Mouse (Mus musculus) forebrain, postnatal 0 days (tissue): Measurements from ENCODE around the gene Tnfaip6. TPM values are rescaled to one million over a fixed set of nuclear protein-coding genes. Genes with fewer than 3 reads are reported as not detected.

Source experiments
- ATAC-seq: fragments of 200-750 bp; cut with Nextera tagmentation; 2 replicates; pipeline ENCODE4 v1.8.0; 2017; ENCODE audit warnings: mild to moderate bottlenecking, moderate library complexity
- DNase-seq: peaks from one replicate; pipeline ENCODE4 v3.0.0-alpha.2; 2015
- H3K27ac ChIP-seq: fragments of 300-500 bp; sonication (generic); 2 replicates; pipeline ENCODE4 v1.5.1; 2014; ENCODE audit warnings: low read depth, mild to moderate bottlenecking, antibody characterized with exemption, low read length, moderate library complexity, mixed read lengths
- H3K27me3 ChIP-seq: fragments of 300-500 bp; sonication (generic); 2 replicates; pipeline ENCODE4 v1.6.1; 2014; ENCODE audit warnings: mild to moderate bottlenecking, low read length, mixed read lengths; ENCODE audit not compliant: insufficient read depth
- H3K36me3 ChIP-seq: fragments of 300-500 bp; sonication (generic); 2 replicates; pipeline ENCODE4 v1.6.1; 2014; ENCODE audit warnings: mild to moderate bottlenecking, moderate library complexity; ENCODE audit not compliant: insufficient read depth
- H3K4me1 ChIP-seq: fragments of 300-500 bp; sonication (generic); 2 replicates; pipeline ENCODE4 v1.6.1; 2014; ENCODE audit warnings: antibody characterized with exemption; ENCODE audit not compliant: insufficient read depth
- H3K4me2 ChIP-seq: fragments of 300-500 bp; sonication (generic); 2 replicates; pipeline ENCODE4 v1.6.1; 2014; ENCODE audit warnings: low read depth, mild to moderate bottlenecking, moderate library complexity
- H3K4me3 ChIP-seq: fragments of 300-500 bp; sonication (generic); 2 replicates; pipeline ENCODE4 v1.5.1; 2014; ENCODE audit warnings: low read depth, low read length, mixed read lengths
- H3K9ac ChIP-seq: fragments of 300-500 bp; sonication (generic); 2 replicates; pipeline ENCODE4 v1.6.1; 2014; ENCODE audit warnings: mild to moderate bottlenecking
- H3K9me3 ChIP-seq: fragments of 300-500 bp; sonication (generic); 2 replicates; pipeline ENCODE4 v1.6.1; 2016; ENCODE audit warnings: low read length
- CTCF ChIP-seq: sonication (generic); IDR thresholded peaks from 2 replicates; pipeline ENCODE4 v1.5.1; 2016; ENCODE audit warnings: antibody characterized with exemption, control low read depth, low read depth
- WGBS: fragments of 180-500 bp; shearing (Covaris S2); extraction: QIAGEN DNeasy Blood & Tissue Kit; methylation state at CpG from one replicate; pipeline ENCODE4 v1.1.7; 2014; 5-methylcytosine and 5-hydroxymethylcytosine counted together
- polyA plus RNA-seq: library from polyadenylated mRNA; unstranded; fragments of >200 nt; fragmentation: Nextera tagmentation; extraction: Ambion mirVana; gene quantifications from 2 replicates; pipeline ENCODE4 v1.2.1, GENCODE M21; 2015
- total RNA-seq: library from RNA; depleted of rRNA; stranded (reverse); fragments of >200 nt; gene quantifications from 2 replicates; pipeline ENCODE4 v1.2.3, GENCODE M21; 2014

Gene Tnfaip6
- total and polyA plus RNA-seq, 2 experiments from 2014 or later = 5.0 TPM

DNA sequence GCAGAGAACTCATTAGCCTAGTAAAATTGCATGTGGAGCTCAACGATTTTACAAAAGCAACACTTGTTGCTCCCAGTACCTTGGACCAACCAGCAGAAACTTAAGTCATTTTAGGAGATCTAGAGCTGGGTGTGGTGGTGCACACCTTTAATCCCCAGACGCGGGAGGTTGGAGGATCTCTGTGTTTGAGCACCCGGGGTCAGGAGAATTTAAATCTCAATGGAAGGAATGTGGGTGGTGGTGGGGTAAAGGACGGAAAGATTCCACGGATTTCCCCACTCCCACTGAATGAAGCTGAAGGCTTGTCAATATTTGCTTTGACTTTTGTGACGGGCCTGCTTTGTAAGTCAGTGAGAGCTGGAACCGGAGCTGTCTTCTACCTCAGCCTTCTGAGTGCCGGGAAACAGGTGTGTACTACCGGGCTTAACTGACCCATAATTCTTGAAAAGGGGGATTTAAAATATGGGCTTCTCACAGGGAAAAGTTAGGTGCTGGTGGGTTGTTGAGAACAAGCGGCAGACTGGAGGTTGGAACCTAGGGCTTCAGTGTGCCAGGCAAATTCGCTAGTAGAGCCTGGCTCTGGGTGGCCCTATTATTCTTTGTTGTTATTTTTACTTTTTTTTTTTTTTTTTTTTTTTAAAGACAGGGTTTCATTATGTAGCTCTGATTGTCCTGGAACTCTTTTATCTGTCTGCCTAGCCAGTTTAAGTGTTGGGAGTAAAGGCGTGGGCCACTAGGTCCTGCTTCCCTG, 33.6 kb downstream of the Tnfaip6 start:
- WGBS = 33% methylated on average over 13 of the region's 13 CpGs
- no peaks in the 10 kb centered on the region for H3K4me1 ChIP-seq
- H3K9ac ChIP-seq = no peak overlapping the region
- TF ChIP-seq CTCF = no peak
- no peak for DNase-seq
- no peaks in the 10 kb centered on the region for H3K27me3 ChIP-seq
- H3K36me3 ChIP-seq = no peaks in the 10 kb centered on the region
- H3K27ac ChIP-seq = no peak overlapping the region
- no peaks in the 10 kb centered on the region for H3K9me3 ChIP-seq
- no peak overlapping the region for H3K4me3 ChIP-seq
- ATAC-seq = no peak
- peak overlapping the region; percentile 75; the same call in 1 of the 2 replicates for H3K4me2 ChIP-seq

DNA sequence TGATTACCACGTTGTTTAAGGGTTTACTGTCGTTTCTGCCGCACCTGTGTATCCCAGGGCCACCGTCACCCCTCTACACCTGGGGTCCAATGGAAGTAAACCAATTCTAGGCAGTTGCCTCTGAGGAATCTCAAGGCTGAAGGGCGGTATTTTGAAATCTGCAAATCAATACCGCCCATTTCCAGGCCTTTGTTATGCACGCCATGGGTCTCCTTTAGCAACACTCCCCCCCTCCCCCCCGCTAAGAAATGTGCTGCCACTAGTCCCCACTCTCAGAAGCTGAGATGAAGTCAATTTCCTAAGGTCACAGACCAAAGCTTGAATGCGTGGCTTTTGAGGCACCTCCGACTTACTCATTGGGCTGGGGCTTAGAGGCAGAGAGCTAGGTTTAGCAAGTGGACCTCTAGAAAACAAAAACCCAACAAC, 34.3 kb downstream of the Tnfaip6 start:
- H3K27me3 ChIP-seq = no peaks in the 10 kb centered on the region
- H3K36me3 ChIP-seq = no peaks in the 10 kb centered on the region
- DNase-seq (no peak), ATAC-seq (peak; percentile 42)
- H3K4me1 ChIP-seq = no peaks in the 10 kb centered on the region
- WGBS = 2% methylated on average over 10 of the region's 10 CpGs
- H3K4me2 ChIP-seq = peak overlapping the region; percentile 75
- TF ChIP-seq CTCF = no peak
- no peaks in the 10 kb centered on the region for H3K9me3 ChIP-seq
- peak overlapping the region; percentile 94 for H3K4me3 ChIP-seq
- H3K9ac ChIP-seq = peak overlapping the region; percentile 74; the same call in 1 of the 2 replicates
- peak overlapping the region; percentile 29; the same call in 1 of the 2 replicates for H3K27ac ChIP-seq

DNA sequence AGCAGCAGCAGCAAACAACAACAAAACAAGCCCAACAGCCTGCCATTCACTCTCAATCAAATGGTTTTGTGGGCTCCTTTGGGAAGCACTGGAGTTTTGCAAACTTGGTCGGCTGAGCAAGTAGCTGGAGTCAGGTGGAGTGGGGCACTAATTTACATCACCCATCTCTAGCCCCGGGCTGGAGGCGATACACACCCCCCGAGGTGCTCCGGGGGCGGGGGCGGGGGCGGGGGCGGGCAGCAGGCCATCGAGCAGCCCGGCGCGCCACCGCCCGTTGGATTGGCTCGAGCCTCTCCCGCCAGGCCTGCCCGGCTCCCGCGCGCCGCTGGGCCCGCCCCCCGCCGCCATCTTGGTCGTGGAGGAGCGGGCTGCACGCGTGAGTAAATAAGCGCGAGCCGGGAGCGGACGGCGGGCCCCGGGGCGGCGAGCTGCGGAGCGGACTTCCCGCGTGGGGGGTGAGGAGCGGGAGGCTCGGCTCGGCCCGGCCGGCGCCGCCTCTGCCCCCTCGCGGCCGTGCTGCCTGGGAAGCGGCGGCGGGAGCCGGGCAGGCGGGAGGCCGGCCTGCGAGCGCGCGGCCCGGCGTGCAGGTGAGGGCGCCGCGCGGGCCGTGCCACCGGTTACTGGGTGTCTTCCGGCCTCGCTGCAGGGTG, 34.8 kb downstream of the Tnfaip6 start, which contains the start of gene Rif1:
Gene Rif1 (plus strand): TSS at position 342 of the 650 bp plus-strand sequence.
- TF ChIP-seq CTCF = no peak
- WGBS = 0% methylated on average over 38 of the region's 72 CpGs
- DNase-seq = peak; percentile 81
- Histone ChIP-seq H3K27ac (peak within 1 kb of the TSS; percentile 35; the same call in 1 of the 2 replicates), H3K9me3 (no peaks in the 10 kb centered on the region), H3K36me3 (no peaks in the 10 kb centered on the region), H3K4me2 (peak within 1 kb of the TSS; percentile 75), H3K9ac (peak within 1 kb of the TSS; percentile 74), H3K27me3 (no peaks in the 10 kb centered on the region), H3K4me3 (peak within 1 kb of the TSS; percentile 94), H3K4me1 (no peaks in the 10 kb centered on the region)
- peak; percentile 97 for ATAC-seq

DNA sequence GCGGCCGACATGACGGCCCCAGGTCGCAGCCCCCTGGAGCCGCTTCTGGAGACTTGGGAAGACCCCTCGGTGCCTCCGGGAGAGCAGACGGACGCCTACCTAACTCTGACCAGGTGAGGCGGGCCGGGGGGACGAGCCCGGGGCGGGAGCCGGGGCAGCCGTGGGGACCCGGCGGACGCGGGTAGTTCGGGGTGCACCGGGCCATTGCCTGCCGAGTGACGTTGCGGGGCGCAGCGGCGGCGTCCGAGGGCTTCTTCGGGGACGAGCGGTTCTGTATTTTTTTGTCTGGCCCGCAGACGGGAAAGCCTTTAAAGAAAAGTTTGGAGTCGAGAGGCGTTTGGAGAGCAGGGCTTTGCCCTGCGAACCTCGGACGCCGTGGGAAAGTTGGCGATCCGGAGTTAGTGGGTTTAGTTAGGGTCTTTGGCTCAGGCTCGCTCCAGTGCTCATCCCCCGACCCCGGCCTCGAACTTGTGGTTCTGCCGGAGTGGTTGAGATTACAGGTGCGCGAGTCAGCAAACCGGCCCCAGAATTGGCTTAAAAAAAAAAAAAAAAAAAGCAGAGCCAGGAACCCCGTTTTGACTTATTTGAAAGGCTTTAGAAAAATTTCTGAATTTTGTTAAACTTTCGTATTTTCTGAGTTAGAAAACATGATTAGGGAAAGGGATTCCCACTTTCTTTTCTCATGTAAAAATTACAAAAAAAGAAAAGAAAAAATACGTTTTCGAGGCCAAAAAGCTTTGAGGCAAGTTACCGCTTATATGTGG, 35.5 kb downstream of the Tnfaip6 start:
- DNase-seq = peak; percentile 34
- 2% methylated on average over 56 of the region's 56 CpGs for WGBS

DNA sequence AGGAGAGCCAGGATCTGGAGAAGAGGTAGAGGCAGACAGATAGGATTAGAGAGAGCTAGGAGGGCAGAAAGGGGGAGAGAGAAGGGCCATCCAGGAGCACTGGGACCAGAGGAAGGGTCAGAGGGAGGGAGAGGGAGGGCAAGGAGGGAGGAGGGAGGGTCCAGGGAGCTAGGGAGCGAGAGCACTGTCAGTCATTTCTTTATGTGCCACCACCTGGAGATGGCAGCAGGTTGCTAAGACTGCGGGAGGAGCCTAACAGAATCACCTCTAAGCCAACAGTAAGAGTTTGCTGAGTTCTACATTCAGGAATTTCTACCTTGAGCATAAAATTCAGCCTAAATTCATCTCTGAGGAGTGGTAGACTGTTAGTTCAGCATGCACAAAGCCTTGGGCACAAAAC, 40.9 kb downstream of the Tnfaip6 start:
- H3K36me3 ChIP-seq = peaks cover 4% of the 10 kb centered on the region
- H3K4me2 ChIP-seq = no peak overlapping the region
- ATAC-seq (no peak), DNase-seq (no peak)
- no peaks in the 10 kb centered on the region for H3K27me3 ChIP-seq
- H3K4me3 ChIP-seq = no peak overlapping the region
- no peak overlapping the region for H3K9ac ChIP-seq
- WGBS = 89% methylated on average over 2 of the region's 2 CpGs
- no peaks in the 10 kb centered on the region for H3K9me3 ChIP-seq
- H3K27ac ChIP-seq = no peak overlapping the region
- no peak for TF ChIP-seq CTCF
- H3K4me1 ChIP-seq = no peaks in the 10 kb centered on the region

More for the DNA sequence above, 35.5 kb downstream of the Tnfaip6 start:
- no peak for TF ChIP-seq CTCF
- 0 out of 2 replicates have a peak overlapping the region, but pooled peaks have one; percentile 35 for H3K27ac ChIP-seq
- H3K9me3 ChIP-seq = no peaks in the 10 kb centered on the region
- peak overlapping the region; percentile 94 for H3K4me3 ChIP-seq
- no peaks in the 10 kb centered on the region for H3K27me3 ChIP-seq
- H3K9ac ChIP-seq = peak overlapping the region; percentile 74
- H3K4me1 ChIP-seq = no peaks in the 10 kb centered on the region
- ATAC-seq = no peak; the same call in 1 of the 2 replicates
- peak overlapping the region; percentile 75 for H3K4me2 ChIP-seq
- H3K36me3 ChIP-seq = no peaks in the 10 kb centered on the region

DNA sequence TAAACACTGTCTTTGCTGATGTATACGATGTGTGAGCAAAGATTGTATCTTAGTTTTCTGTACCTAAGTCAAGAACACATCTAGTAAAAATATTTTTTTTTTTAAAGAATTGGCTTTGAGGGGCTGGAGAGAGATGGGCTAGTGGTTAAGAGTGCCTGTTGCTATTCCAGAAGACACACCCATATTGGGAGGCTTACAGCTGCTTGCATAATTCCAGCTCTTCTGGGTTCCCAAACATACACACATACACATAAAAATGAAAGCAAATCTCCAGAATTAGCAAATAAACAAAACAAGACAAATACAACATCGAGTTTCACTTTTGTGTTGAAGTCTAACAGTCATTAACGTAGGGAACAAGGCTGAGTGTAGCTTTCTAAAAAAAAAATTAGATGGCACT, 46.2 kb downstream of the Tnfaip6 start:
- no peaks in the 10 kb centered on the region for H3K4me1 ChIP-seq
- no peaks in the 10 kb centered on the region for H3K9me3 ChIP-seq
- no peak for DNase-seq
- H3K9ac ChIP-seq = no peak overlapping the region
- peaks cover 27% of the 10 kb centered on the region for H3K36me3 ChIP-seq
- WGBS = 98% methylated on average over 3 of the region's 3 CpGs
- ATAC-seq = no peak
- no peak overlapping the region for H3K27ac ChIP-seq
- H3K4me2 ChIP-seq = no peak overlapping the region
- no peak for TF ChIP-seq CTCF
- H3K27me3 ChIP-seq = no peaks in the 10 kb centered on the region
- no peak overlapping the region for H3K4me3 ChIP-seq
